Mouse (Mus musculus): ENCODE measurements at regions not wholly inside any gene's neighbourhood (a gene's known extent, or its start where the extent isn't known, plus 50 kb on each side); places are given as distances from the start of the nearest gene placed in this dataset.

- Histone ChIP-seq H3K36me3 (no peaks in the 10 kb centered on the region), H3K9me3 (no peaks in the 10 kb centered on the region), H3K4me1 (no peaks in the 10 kb centered on the region), H3K4me3 (no peak overlapping the region), H3K27me3 (no peaks in the 10 kb centered on the region), H3K4me2 (replicated peaks) (no peak overlapping the region), H3K9ac (no peak overlapping the region), H3K27ac (no peak overlapping the region)
- no peak for ATAC-seq (ENCODE audit: low FRiP score, low read depth)
- 79% methylated on average over 1 of the region's 1 CpGs for WGBS
Observed at GRCm38 (mm10) chr4:7751208-7751607, 487.6 kb downstream of the Car8 start.

GRCm38 (mm10) chr4:7722893-7723292 is 515.9 kb downstream of the Car8 start:
- no peaks in the 10 kb centered on the region for H3K9me3 ChIP-seq

GRCm38 (mm10) chr4:7688516-7688915 is 550.3 kb downstream of the Car8 start:
- ATAC-seq (ENCODE audit: low FRiP score, low read depth) = no peak
- Histone ChIP-seq H3K4me3 (no peak overlapping the region), H3K4me1 (no peaks in the 10 kb centered on the region), H3K4me2 (replicated peaks) (no peak overlapping the region), H3K27ac (no peak overlapping the region), H3K27me3 (no peaks in the 10 kb centered on the region), H3K9me3 (no peaks in the 10 kb centered on the region), H3K9ac (no peak overlapping the region), H3K36me3 (no peaks in the 10 kb centered on the region)
- WGBS = 75% methylated on average over 4 of the region's 4 CpGs

More at GRCm38 (mm10) chr4:7722893-7723292, 515.9 kb downstream of the Car8 start:
- ATAC-seq (ENCODE audit: low FRiP score, low read depth) = no peak
- Histone ChIP-seq H3K36me3 (no peaks in the 10 kb centered on the region), H3K9ac (no peak overlapping the region), H3K4me1 (no peaks in the 10 kb centered on the region; the same call in 1 of the 2 replicates), H3K27ac (no peak overlapping the region), H3K27me3 (no peaks in the 10 kb centered on the region), H3K4me3 (no peak overlapping the region), H3K4me2 (replicated peaks) (no peak overlapping the region)

GRCm38 (mm10) chr4:7687231-7687630 is 551.6 kb downstream of the Car8 start:
- WGBS = 64% methylated on average over 1 of the region's 1 CpGs
- Histone ChIP-seq H3K27ac (no peak overlapping the region), H3K4me1 (no peaks in the 10 kb centered on the region), H3K4me3 (no peak overlapping the region), H3K27me3 (no peaks in the 10 kb centered on the region), H3K9ac (no peak overlapping the region), H3K4me2 (replicated peaks) (no peak overlapping the region), H3K36me3 (no peaks in the 10 kb centered on the region), H3K9me3 (no peaks in the 10 kb centered on the region)
- no peak for ATAC-seq (ENCODE audit: low FRiP score, low read depth)

- H3K27me3 ChIP-seq = no peaks in the 10 kb centered on the region
- no peaks in the 10 kb centered on the region for H3K9me3 ChIP-seq
- ATAC-seq (ENCODE audit: low FRiP score, low read depth) = peak; percentile 62; the same call in 1 of the 2 replicates
- no peak overlapping the region for H3K4me2 ChIP-seq (replicated peaks)
- H3K4me1 ChIP-seq = peaks cover 13% of the 10 kb centered on the region; the same call in 1 of the 2 replicates
- 55% methylated on average over 4 of the region's 4 CpGs for WGBS
- no peak overlapping the region for H3K4me3 ChIP-seq
- H3K9ac ChIP-seq = no peak overlapping the region
- H3K36me3 ChIP-seq = no peaks in the 10 kb centered on the region
- 0 out of 2 replicates have a peak overlapping the region, but pooled peaks have one; percentile 4 for H3K27ac ChIP-seq
Observed at GRCm38 (mm10) chr4:7670795-7671105, 568.1 kb downstream of the Car8 start.

GRCm38 (mm10) chr4:7669992-7670794 is 568.6 kb downstream of the Car8 start:
- Histone ChIP-seq H3K9me3 (no peaks in the 10 kb centered on the region), H3K9ac (no peak overlapping the region), H3K4me2 (replicated peaks) (no peak overlapping the region), H3K36me3 (no peaks in the 10 kb centered on the region), H3K4me1 (peaks cover 13% of the 10 kb centered on the region; the same call in 1 of the 2 replicates), H3K4me3 (no peak overlapping the region), H3K27me3 (no peaks in the 10 kb centered on the region), H3K27ac (no peak overlapping the region)
- no peak for ATAC-seq (ENCODE audit: low FRiP score, low read depth)
- 57% methylated on average over 4 of the region's 4 CpGs for WGBS

GRCm38 (mm10) chr4:7666935-7667594 is 571.8 kb downstream of the Car8 start:
- H3K36me3 ChIP-seq = no peaks in the 10 kb centered on the region
- H3K4me2 ChIP-seq (replicated peaks) = peak overlapping the region; percentile 26; the same call in 1 of the 2 replicates
- no peaks in the 10 kb centered on the region for H3K27me3 ChIP-seq
- H3K9me3 ChIP-seq = no peaks in the 10 kb centered on the region
- no peak overlapping the region for H3K9ac ChIP-seq
- H3K27ac ChIP-seq = peak overlapping the region; percentile 58; the same call in 1 of the 2 replicates
- ATAC-seq (ENCODE audit: low FRiP score, low read depth) = peak; percentile 93
- WGBS = 29% methylated on average over 7 of the region's 7 CpGs
- peaks cover 13% of the 10 kb centered on the region; the same call in 1 of the 2 replicates for H3K4me1 ChIP-seq
- H3K4me3 ChIP-seq = no peak overlapping the region

- no peak overlapping the region for H3K4me3 ChIP-seq
- H3K27ac ChIP-seq = no peak overlapping the region
Observed at GRCm38 (mm10) chr4:7642878-7643590, 595.8 kb downstream of the Car8 start.

GRCm38 (mm10) chr4:7597671-7598390 is 641.0 kb downstream of the Car8 start:
- Histone ChIP-seq H3K27ac (no peak overlapping the region), H3K27me3 (no peaks in the 10 kb centered on the region), H3K4me1 (no peaks in the 10 kb centered on the region), H3K9ac (no peak overlapping the region), H3K9me3 (no peaks in the 10 kb centered on the region), H3K36me3 (no peaks in the 10 kb centered on the region), H3K4me3 (no peak overlapping the region), H3K4me2 (replicated peaks) (no peak overlapping the region)
- no peak for ATAC-seq (ENCODE audit: low FRiP score, low read depth)
- 84% methylated on average over 4 of the region's 4 CpGs for WGBS

More at GRCm38 (mm10) chr4:7642878-7643590, 595.8 kb downstream of the Car8 start:
- no peaks in the 10 kb centered on the region for H3K36me3 ChIP-seq
- no peak overlapping the region for H3K9ac ChIP-seq
- 77% methylated on average over 8 of the region's 8 CpGs for WGBS
- H3K27me3 ChIP-seq = no peaks in the 10 kb centered on the region
- H3K4me1 ChIP-seq = no peaks in the 10 kb centered on the region
- no peaks in the 10 kb centered on the region; the same call in 1 of the 2 replicates for H3K9me3 ChIP-seq
- H3K4me2 ChIP-seq (replicated peaks) = no peak overlapping the region
- no peak for ATAC-seq (ENCODE audit: low FRiP score, low read depth)

GRCm38 (mm10) chr4:7596116-7596515 is 642.7 kb downstream of the Car8 start:
- Histone ChIP-seq H3K4me1 (no peaks in the 10 kb centered on the region), H3K4me2 (replicated peaks) (no peak overlapping the region), H3K27ac (no peak overlapping the region), H3K27me3 (no peaks in the 10 kb centered on the region), H3K9me3 (no peaks in the 10 kb centered on the region), H3K4me3 (no peak overlapping the region), H3K36me3 (no peaks in the 10 kb centered on the region), H3K9ac (no peak overlapping the region)
- no peak for ATAC-seq (ENCODE audit: low FRiP score, low read depth)
- 61% methylated on average over 4 of the region's 4 CpGs for WGBS

- Histone ChIP-seq H3K27ac (no peak overlapping the region), H3K4me1 (no peaks in the 10 kb centered on the region), H3K9ac (no peak overlapping the region), H3K27me3 (no peaks in the 10 kb centered on the region), H3K9me3 (no peaks in the 10 kb centered on the region), H3K4me3 (no peak overlapping the region), H3K4me2 (replicated peaks) (no peak overlapping the region), H3K36me3 (no peaks in the 10 kb centered on the region)
- 76% methylated on average over 4 of the region's 4 CpGs for WGBS
- no peak for ATAC-seq (ENCODE audit: low FRiP score, low read depth)
Observed at GRCm38 (mm10) chr4:7583851-7584250, 655.0 kb downstream of the Car8 start.
